Mouse (Mus musculus) heart, embryonic 15.5 days (tissue): Measurements from ENCODE around the gene Slc7a5. TPM values are rescaled to one million over a fixed set of nuclear protein-coding genes. Genes with fewer than 3 reads are reported as not detected.

Experiments
- polyA plus RNA-seq: library from polyadenylated mRNA; unstranded; fragments of >200 nt; fragmentation: Nextera tagmentation; extraction: Ambion mirVana; gene quantifications from 2 replicates; pipeline ENCODE4 v1.2.1, GENCODE M21; 2015

Gene Slc7a5
- polyA plus RNA-seq, 1 experiment from 2014 or later = 12.0 TPM

Other genes starting within 250 kb of the Slc7a5 start
- gene Jph3, start 178.1 kb downstream of the Slc7a5 start, polyA plus RNA-seq = 0.21 and 1.2 TPM in 2 replicates
- 18.7 and 27.6 TPM in 2 replicates for gene Klhdc4, start 78.1 kb downstream of the Slc7a5 start, polyA plus RNA-seq
- not detected in 2 replicates for gene Car5a, start 37.2 kb upstream of the Slc7a5 start, polyA plus RNA-seq
- gene Banp, start 42.1 kb upstream of the Slc7a5 start, polyA plus RNA-seq = 25.3 and 29.2 TPM in 2 replicates